Mouse (Mus musculus) heart, embryonic 15.5 days (tissue): ENCODE results near the gene Arhgdib. TPM values are rescaled to one million over a fixed set of nuclear protein-coding genes. Genes with fewer than 3 reads are reported as not detected.

ENCODE experiments used
- ATAC-seq: fragments of 200-750 bp; cut with Nextera tagmentation; replicated peaks from 2 replicates; pipeline ENCODE4 v1.8.0; 2017; ENCODE audit warnings: low read depth, moderate TSS enrichment; ENCODE audit not compliant: insufficient number of reproducible peaks, insufficient read depth, low FRiP score
- H3K27ac ChIP-seq: fragments of 300-500 bp; sonication (generic); 2 replicates; pipeline ENCODE4 v1.5.1; 2015; ENCODE audit warnings: mild to moderate bottlenecking, inconsistent platforms
- H3K27me3 ChIP-seq: fragments of 300-500 bp; sonication (generic); 2 replicates; pipeline ENCODE4 v1.6.1; 2015; ENCODE audit warnings: inconsistent platforms
- H3K36me3 ChIP-seq: fragments of 300-500 bp; sonication (generic); 2 replicates; pipeline ENCODE4 v1.6.1; 2015; ENCODE audit warnings: mild to moderate bottlenecking, inconsistent platforms
- H3K4me1 ChIP-seq: fragments of 300-500 bp; sonication (generic); replicated peaks from 2 replicates; pipeline ENCODE4 v1.6.1; 2015; ENCODE audit warnings: inconsistent platforms
- H3K4me2 ChIP-seq: fragments of 300-500 bp; sonication (generic); 2 replicates; pipeline ENCODE4 v1.6.1; 2015; ENCODE audit warnings: inconsistent platforms, mild to moderate bottlenecking, moderate library complexity
- H3K4me3 ChIP-seq: fragments of 300-500 bp; sonication (generic); 2 replicates; pipeline ENCODE4 v1.5.1; 2015; ENCODE audit warnings: mild to moderate bottlenecking, inconsistent platforms
- H3K9ac ChIP-seq: fragments of 300-500 bp; sonication (generic); 2 replicates; pipeline ENCODE4 v1.6.1; 2015; ENCODE audit warnings: mild to moderate bottlenecking, inconsistent platforms
- H3K9me3 ChIP-seq: fragments of 300-500 bp; sonication (generic); replicated peaks from 2 replicates; pipeline ENCODE4 v1.6.1; 2016; ENCODE audit warnings: inconsistent platforms
- WGBS: fragments of 180-500 bp; shearing (Covaris S2); methylation state at CpG from one replicate; pipeline ENCODE4 v1.1.7; 2015; ENCODE audit warnings: mixed read lengths; 5-methylcytosine and 5-hydroxymethylcytosine counted together
- polyA plus RNA-seq: library from polyadenylated mRNA; unstranded; fragments of >200 nt; fragmentation: Nextera tagmentation; extraction: Ambion mirVana; gene quantifications from 2 replicates; pipeline ENCODE4 v1.2.1, GENCODE M21; 2015

Arhgdib gene
- polyA plus RNA-seq, 1 experiment from 2014 or later, result 75.6 TPM

DNA sequence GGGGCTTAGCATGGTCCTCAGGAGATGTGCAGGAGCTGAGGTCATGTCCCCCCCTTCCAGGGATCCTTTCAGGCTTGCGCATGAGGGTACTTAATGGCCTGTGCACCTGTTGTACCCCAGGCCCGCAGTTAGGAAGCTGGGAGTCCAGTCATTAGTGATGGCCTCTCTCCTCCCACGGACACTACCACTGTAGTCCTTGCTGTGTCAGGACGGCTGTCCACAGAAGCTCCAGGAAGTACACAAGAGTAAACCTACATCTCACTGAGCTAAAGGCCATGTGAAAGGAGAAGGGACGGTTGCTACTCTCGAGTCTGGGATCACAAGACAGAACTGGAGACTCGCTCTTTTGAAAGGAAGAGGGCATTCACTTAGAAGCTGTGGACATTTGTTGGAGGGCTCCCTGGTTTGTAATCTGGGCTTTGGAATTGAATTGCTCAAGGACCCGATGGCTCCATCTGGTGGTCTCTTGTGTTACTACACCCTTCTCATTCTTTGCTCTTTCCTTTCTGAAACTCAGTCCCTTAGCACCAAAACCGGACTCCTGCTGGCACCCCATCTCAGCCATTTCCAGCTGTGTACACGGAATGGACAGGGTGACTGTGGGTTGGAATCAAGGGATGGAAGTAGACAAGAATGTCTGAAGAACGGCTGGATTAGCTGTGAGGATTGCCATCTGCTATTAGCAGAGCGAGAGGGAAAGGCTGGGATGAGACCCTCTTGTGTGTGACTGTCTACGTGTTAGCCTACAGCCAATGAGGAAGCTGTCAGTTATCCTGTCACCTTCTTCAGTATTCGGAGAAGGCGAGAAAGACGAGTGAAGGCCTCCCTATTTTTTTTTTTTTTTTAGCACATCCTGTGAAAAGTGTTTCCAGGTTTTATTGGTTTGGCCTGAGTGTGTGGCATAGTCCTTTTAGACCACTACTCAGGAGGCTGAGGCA, 21.1 kb downstream of the Arhgdib start:
- no peak overlapping the region for H3K4me3 ChIP-seq
- H3K36me3 ChIP-seq, result no peaks in the 10 kb centered on the region
- WGBS, result 35% methylated on average over 16 of the region's 16 CpGs
- H3K9ac ChIP-seq, result peak overlapping the region; percentile 31; the same call in 1 of the 2 replicates
- H3K27ac ChIP-seq, result no peak overlapping the region
- H3K27me3 ChIP-seq, result no peaks in the 10 kb centered on the region
- 0 out of 2 replicates have a peak overlapping the region, but pooled peaks have one; percentile 19 for H3K4me2 ChIP-seq
- no peak for ATAC-seq
- peaks cover 5% of the 10 kb centered on the region; the same call in 1 of the 2 replicates for H3K4me1 ChIP-seq
- H3K9me3 ChIP-seq, result no peaks in the 10 kb centered on the region

DNA sequence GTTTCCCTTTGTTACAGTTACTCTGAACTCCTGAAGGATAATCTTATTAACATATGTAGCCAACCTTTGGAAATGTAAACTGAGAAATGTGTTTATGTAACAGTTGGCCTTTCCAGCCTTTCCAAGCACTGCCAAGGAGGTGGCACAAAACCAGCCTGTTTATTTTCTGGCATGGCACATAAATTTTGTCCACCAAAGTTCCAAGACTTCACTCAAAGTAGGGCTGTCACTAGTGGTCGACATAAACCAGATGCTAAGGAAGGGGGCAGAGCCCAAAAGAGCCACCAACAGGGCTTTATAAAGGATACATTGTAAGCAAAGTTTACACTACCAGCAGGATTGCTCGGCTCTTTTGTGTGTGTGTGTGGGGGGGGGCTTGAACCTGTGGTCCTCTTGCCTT, 23.8 kb downstream of the Arhgdib start:
- H3K4me3 ChIP-seq, result no peak overlapping the region
- 34% methylated on average over 2 of the region's 2 CpGs for WGBS
- H3K9me3 ChIP-seq, result no peaks in the 10 kb centered on the region
- no peak overlapping the region for H3K4me2 ChIP-seq
- peaks cover 12% of the 10 kb centered on the region for H3K4me1 ChIP-seq
- 0 out of 2 replicates have a peak overlapping the region, but pooled peaks have one; percentile 39 for H3K27ac ChIP-seq
- H3K9ac ChIP-seq, result no peak overlapping the region
- no peaks in the 10 kb centered on the region for H3K27me3 ChIP-seq
- ATAC-seq, result no peak
- H3K36me3 ChIP-seq, result no peaks in the 10 kb centered on the region

DNA sequence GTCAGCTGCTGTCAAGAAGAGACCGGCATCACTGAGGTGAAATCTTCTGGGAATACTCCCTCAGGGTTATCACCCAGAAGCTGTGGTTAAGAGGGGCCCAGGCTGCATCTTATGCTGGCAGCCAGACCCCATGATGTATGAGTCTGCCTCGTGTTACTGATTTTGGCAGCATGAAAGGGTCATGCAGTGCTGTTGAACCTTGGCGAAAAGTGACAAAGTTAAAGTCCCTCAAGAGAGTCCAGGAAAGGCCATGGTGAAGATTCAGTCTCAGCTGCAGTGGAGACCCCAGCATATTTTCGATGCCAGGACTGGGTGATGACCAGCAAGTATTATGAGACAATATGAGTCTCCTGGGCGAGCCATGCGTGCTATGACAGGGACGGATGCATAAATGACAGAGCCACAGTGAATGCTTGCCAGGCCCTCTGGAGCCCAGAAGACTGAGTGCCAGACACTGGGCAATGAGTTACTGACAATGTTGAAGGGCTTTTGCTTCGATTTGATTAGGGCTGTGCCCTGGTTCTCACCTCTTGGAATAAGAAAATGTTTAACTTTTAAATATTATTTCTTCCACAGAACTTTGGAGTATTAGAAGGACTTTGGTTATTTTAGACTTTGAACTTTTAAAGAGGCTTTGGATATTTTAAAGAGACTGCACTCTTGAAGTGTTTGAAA, 25.8 kb downstream of the Arhgdib start:
- H3K4me3 ChIP-seq, result no peak overlapping the region
- no peaks in the 10 kb centered on the region for H3K36me3 ChIP-seq
- H3K9me3 ChIP-seq, result no peaks in the 10 kb centered on the region
- peak overlapping the region; percentile 34; the same call in 1 of the 2 replicates for H3K27ac ChIP-seq
- WGBS, result 66% methylated on average over 8 of the region's 8 CpGs
- no peak overlapping the region for H3K9ac ChIP-seq
- peaks cover 13% of the 10 kb centered on the region for H3K4me1 ChIP-seq
- H3K4me2 ChIP-seq, result no peak overlapping the region
- no peaks in the 10 kb centered on the region for H3K27me3 ChIP-seq
- ATAC-seq, result no peak

DNA sequence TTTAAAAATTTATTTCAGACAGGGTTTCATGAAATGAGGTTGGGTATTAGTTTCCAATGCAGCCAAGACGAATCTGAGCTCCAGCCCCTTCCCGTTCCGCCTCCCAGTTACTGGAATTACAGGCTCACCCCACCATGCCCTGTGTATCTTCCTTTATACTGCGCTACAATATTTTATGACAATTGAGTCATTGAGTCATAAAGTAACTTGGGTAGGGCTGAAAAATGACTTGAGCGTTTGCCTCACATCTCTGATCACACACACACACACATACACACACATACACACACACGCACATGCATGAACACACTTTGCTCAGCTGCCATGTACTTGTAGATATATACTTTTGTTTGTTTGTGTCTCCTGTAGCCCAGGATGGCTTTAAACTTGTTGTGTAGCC, 27.5 kb downstream of the Arhgdib start:
- peaks cover 19% of the 10 kb centered on the region for H3K4me1 ChIP-seq
- WGBS, result 93% methylated on average over 6 of the region's 6 CpGs
- H3K9me3 ChIP-seq, result no peaks in the 10 kb centered on the region
- H3K4me2 ChIP-seq, result no peak overlapping the region
- H3K4me3 ChIP-seq, result no peak overlapping the region
- H3K27ac ChIP-seq, result peak overlapping the region; percentile 6; the same call in 1 of the 2 replicates
- ATAC-seq, result no peak
- H3K36me3 ChIP-seq, result no peaks in the 10 kb centered on the region
- H3K9ac ChIP-seq, result no peak overlapping the region
- no peaks in the 10 kb centered on the region for H3K27me3 ChIP-seq

DNA sequence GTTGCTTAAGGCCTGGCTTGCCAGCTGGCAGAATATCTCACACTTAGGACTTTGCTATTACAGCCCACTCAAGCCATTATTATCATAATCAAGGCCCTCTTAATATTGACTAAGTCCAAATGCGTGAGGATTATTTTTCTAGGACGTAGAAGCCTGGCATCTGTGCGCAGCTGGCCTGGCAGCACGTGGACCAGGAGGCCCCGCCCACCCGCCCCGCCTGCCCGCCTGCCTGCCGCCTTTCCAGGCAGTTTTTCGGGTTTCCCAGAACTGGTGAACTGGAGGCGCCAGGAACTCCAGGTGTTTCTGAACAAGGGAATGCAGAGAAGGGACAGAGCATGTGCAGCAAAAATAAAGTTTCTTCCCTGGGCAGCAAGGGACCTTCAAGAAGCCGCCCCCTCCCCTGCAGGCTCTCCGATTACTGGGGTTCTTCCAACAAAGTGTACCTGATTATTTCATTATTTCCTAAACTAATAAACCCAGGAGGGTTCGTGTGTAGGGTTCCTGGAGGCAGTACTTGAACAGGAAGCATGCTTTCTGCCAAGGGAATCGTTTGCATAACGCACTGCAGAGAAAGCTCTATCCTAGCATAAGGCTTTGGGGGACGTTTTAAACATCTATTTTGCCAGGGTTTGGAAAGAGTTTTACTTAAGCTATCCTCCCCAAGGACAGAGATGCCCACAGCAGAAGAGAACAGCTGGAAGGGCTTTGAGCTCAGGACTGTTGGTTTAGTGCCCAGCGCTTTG, 28.1 kb downstream of the Arhgdib start:
- Histone ChIP-seq H3K27ac (peak overlapping the region; percentile 6; the same call in 1 of the 2 replicates), H3K4me2 (peak overlapping the region; percentile 46), H3K4me1 (peaks cover 19% of the 10 kb centered on the region), H3K4me3 (peak overlapping the region; percentile 11; the same call in 1 of the 2 replicates), H3K36me3 (no peaks in the 10 kb centered on the region), H3K9ac (no peak overlapping the region), H3K27me3 (no peaks in the 10 kb centered on the region), H3K9me3 (no peaks in the 10 kb centered on the region)
- WGBS, result 24% methylated on average over 18 of the region's 18 CpGs
- ATAC-seq, result no peak; the same call in 1 of the 2 replicates

DNA sequence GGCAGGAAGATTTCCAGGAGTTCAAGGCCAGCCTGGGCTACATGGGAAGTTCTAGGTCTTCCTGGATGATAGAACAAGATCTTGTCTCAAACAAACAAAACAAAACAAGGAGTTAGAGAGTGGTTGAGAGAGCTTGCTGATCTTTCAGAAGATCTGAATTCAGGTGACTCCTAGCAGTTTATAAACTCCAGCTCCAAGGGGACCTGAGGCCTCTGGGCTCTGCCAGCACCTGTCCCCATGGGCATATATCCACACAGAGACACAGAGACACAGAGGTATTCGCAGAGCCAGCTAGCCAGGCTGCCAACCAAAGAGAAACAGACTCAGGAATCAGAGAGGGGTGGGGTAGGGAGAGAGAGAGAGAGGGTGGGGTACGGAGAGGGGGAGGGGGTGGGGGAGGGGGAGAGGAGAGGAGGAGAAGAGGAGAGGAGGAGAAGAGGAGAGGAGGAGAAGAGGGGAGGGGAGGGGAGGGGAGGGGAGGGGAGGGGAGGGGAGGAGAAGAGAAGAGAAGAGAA, 28.9 kb downstream of the Arhgdib start:
- no peak for ATAC-seq
- no peak overlapping the region for H3K9ac ChIP-seq

DNA sequence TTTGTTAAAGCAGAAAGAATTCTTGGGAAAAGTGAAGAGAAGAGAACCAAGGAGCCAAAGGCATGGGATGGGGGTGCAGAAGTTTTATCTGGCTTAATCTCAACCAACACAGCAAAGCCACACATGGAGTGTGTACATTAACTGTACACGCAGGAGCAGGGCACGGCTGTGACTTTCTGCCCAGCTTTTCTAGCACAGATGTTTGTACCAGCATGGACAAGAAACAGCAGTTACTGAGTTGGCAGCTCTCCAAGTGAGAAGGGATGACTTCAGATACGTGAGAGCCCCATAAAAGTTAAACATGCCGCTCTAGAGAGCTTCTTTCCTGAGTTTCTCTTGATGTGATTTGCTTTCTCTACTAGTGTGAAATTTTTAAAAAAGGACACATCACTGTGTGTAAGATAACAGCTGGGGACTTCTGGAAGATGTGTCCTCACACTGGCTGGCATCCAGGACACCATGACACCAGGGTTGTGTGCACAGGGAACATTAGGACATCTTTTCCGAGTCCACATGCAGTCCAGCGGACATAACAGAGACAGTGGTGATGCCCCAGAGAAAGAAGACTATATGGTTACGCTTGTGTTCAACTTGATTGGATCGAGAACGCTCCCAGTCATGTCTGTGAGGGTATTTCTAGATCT, 31.3 kb downstream of the Arhgdib start:
- Histone ChIP-seq H3K4me1 (peaks cover 22% of the 10 kb centered on the region), H3K4me2 (no peak overlapping the region), H3K9ac (no peak overlapping the region), H3K4me3 (no peak overlapping the region), H3K27ac (peak overlapping the region; percentile 29; the same call in 1 of the 2 replicates), H3K27me3 (no peaks in the 10 kb centered on the region), H3K36me3 (no peaks in the 10 kb centered on the region), H3K9me3 (no peaks in the 10 kb centered on the region)
- no peak for ATAC-seq
- WGBS, result 53% methylated on average over 9 of the region's 9 CpGs

More for the DNA sequence above, 28.9 kb downstream of the Arhgdib start:
- no peaks in the 10 kb centered on the region for H3K36me3 ChIP-seq
- no peak overlapping the region for H3K4me2 ChIP-seq
- no peaks in the 10 kb centered on the region for H3K9me3 ChIP-seq
- H3K27me3 ChIP-seq, result no peaks in the 10 kb centered on the region
- no peak overlapping the region for H3K4me3 ChIP-seq
- no peak overlapping the region for H3K27ac ChIP-seq
- WGBS, result 82% methylated on average over 1 of the region's 2 CpGs
- H3K4me1 ChIP-seq, result peaks cover 19% of the 10 kb centered on the region

DNA sequence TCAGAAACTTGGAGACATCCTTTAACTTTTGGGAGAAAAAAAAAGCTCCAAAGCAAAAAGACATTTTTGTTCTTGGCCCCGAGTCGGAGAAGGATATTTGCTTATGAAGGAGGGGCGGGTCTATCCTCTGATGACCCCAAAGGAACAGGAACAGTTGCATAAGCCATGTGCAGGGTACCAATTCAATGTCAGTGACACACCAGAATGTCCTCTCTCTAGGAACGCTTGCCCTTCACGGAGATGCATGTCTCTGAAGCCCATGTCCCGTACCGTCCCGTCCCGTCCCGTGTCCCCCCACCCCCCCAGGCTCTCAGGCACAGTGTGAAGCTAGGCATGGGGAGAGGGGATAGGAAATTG, 34.8 kb downstream of the Arhgdib start:
- 74% methylated on average over 10 of the region's 10 CpGs for WGBS
- no peak for ATAC-seq
- no peak overlapping the region for H3K9ac ChIP-seq
- H3K27ac ChIP-seq, result no peak overlapping the region
- no peaks in the 10 kb centered on the region for H3K9me3 ChIP-seq
- H3K36me3 ChIP-seq, result no peaks in the 10 kb centered on the region
- H3K27me3 ChIP-seq, result no peaks in the 10 kb centered on the region
- H3K4me1 ChIP-seq, result peaks cover 15% of the 10 kb centered on the region
- H3K4me2 ChIP-seq, result no peak overlapping the region
- no peak overlapping the region for H3K4me3 ChIP-seq

DNA sequence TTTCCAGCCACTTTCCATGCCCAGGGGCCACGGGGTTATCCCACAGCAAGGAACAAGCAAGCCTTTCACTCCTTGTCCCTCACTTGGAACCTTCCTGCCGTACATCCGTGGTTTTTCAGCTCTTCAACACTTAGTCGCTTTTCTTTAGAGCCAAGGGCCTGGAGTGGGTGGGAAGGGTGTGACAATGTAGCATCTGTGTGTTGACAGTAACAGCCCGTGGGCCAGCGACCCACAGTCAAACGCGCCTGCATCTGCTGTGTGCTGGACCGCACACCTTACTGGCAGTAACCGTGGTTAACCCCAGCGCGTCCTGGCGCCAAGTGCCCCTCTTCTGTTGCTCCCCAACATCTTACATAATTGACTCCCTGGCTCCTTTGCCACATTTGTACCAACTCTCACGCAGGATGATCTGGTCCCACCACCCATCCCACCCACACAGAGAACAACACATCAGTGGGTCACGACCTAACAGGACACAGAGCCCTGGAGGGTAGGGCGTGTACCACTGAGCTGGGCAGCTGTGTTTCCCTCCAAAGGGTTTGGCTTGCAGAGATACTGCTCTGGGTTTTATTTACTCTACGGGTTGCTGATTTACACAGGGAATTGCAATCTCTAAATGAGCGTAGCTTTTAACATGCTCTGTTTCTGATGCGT, 35.3 kb downstream of the Arhgdib start:
- ATAC-seq, result no peak; the same call in 1 of the 2 replicates
- Histone ChIP-seq H3K9ac (no peak overlapping the region), H3K27ac (no peak overlapping the region), H3K4me1 (peaks cover 15% of the 10 kb centered on the region), H3K36me3 (no peaks in the 10 kb centered on the region), H3K4me2 (no peak overlapping the region), H3K9me3 (no peaks in the 10 kb centered on the region), H3K27me3 (no peaks in the 10 kb centered on the region), H3K4me3 (no peak overlapping the region)
- 69% methylated on average over 19 of the region's 19 CpGs for WGBS

DNA sequence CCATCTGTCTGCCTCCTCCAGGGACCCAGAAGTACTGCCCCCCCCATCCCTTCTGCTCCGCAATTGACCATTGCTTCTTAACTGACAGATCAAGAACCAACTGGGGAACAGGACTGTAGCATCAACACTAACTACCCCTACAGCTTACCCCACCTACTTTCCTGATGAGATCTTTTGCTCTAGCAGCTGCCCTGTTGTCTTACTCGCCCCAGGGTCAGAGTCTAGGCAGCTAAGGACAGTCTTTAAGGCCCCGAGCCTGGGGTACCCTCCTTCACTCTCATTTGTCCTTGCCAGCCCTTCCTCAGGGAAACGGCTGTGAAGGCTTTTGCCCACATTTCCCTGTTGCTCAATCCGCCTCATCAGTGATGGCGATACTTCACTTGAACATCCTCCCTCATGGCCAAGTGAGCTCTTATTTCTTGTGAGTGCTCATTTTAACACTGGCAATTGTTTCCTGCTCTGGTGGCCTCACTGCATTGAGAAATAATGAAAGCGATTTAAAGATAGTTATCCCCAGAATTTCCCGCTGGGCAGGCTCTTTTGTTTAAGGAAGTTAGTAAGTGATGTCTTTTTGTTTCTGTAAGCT, 37.7 kb downstream of the Arhgdib start:
- ATAC-seq, result no peak
- H3K4me1 ChIP-seq, result 0 out of 2 replicates have a peak, but pooled peaks cover 6% of the 10 kb centered on the region
- H3K9me3 ChIP-seq, result no peaks in the 10 kb centered on the region
- no peaks in the 10 kb centered on the region for H3K27me3 ChIP-seq
- WGBS, result 62% methylated on average over 8 of the region's 8 CpGs
- no peak overlapping the region for H3K4me3 ChIP-seq
- H3K27ac ChIP-seq, result no peak overlapping the region
- no peaks in the 10 kb centered on the region for H3K36me3 ChIP-seq
- no peak overlapping the region for H3K4me2 ChIP-seq
- no peak overlapping the region for H3K9ac ChIP-seq
